Mouse (Mus musculus) ovary, postnatal 36 days (tissue): Measurements from ENCODE around the gene Rimklb.
A peak's percentile ranks its signal among the peaks of the same experiment; 100 is the strongest.
"Not testable (repeated sequence)": the region's sequence is repeated elsewhere in the genome, so short reads cannot be mapped to it uniquely, and the experiment has no call there.

Source experiments
- DNase-seq: peaks from one replicate; pipeline ENCODE4 v3.0.0; 2022; ENCODE audit warnings: low spot score, mixed read lengths

Gene Rimklb

DNA sequence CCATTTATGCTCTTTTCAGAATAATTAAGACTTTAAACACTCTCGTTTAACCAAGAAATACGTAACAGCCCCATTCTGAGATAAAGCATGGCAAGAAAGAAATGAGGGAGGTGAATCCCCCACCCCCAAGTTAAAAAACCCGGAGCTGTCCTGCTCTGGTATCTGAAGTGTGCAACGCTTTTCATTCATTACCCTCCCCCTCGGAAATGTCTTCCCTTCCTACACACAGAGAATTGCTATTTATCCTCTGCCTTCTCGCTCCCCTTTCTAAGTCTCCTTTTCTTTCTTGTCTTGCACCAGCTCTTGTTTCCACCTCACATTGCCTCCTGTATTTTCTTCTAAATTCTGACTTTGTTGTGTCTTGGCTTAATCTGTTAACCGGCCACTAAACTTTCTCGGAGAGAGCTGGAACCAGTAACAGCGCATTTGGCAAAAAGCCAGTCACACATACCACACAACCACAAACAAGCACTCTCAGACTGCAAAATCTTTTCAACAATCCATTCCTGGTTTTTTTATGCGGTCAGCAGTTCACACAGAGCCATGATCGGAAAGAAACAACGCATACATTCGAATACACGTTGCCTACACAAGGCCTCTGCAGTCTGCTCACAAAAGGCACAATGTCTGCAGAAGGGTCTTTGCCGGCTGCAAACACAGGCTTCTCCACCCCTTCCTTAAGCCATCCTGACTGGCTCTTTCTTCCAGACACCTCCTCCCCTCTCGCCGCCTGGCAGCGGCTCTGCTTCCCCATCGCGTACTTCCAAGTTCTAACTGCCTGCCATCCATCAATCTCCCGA is 3.3 kb downstream of the Rimklb start:
- peak; percentile 61 for DNase-seq

DNA sequence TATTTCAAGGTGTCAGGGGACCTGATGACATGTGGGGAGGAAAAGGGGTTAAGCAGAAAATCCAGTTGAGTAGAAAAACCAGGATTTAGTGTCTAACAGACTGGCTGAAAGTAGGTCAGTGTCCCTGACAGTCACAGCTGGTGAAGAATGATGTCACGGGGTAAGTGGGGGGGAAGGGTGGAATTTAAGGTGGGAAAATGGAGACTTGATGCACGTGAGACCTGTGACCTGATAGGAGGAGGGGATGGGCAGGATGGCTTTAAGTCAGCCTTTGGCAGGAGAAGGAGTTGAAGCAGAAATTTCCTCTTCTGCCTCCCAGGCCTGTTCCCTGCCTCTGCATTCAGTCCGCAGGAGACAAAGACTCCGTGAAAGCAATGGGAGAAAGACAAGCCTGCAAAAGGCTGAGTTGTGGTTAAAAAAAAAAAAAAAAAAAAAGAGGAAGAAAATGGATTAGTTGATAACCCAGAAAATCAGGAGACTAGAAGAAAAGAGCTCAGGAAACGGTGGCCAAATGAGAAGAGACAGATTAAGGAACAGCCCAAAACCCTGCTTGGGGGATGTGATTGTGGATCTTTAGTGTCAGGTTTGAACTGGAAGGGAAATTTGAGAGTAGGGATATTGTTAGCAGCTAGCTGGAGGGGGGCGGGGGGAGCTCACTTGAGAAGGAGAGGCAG is 4.6 kb downstream of the Rimklb start:
- DNase-seq, result no peak

DNA sequence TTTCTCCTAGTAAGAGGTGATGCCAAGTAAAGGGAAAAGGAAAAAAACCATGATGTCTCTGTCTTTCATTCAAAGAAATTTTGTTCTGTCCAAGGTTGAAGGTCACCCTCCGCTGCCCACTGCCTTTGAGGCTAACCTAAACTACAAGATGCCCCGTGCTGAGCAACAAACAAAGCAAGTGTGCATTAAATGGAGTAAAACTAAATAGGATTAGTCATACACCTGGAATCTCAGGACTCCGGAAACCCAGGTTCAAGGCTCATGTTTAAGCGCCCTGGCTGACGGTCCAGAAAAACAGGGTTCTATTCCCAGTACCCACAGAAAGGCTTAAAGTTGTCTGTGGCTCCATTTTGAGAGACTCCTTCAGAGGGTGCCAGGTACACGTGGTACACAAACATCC is 6.1 kb downstream of the Rimklb start:
- DNase-seq, result no peak

DNA sequence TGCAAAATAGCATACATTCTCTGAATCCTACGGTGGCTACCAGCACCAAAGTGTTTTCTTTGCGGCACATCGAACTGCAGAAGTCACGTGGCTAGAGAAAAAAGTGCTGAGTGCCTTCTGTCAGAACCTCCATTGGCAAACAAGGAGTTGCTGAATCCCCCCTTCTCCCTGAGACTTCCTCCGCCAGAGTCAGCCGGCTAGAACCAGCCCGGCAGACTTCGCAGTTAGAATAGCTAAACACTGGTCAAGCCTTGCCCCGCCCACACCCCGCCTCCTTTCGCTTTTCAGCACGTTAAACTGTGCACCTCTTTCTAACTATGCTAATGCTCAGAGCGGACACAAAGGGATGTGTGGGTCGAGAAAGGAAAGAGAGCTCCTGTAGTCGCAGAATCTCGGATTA is 7.0 kb downstream of the Rimklb start:
- peak; percentile 85 for DNase-seq

DNA sequence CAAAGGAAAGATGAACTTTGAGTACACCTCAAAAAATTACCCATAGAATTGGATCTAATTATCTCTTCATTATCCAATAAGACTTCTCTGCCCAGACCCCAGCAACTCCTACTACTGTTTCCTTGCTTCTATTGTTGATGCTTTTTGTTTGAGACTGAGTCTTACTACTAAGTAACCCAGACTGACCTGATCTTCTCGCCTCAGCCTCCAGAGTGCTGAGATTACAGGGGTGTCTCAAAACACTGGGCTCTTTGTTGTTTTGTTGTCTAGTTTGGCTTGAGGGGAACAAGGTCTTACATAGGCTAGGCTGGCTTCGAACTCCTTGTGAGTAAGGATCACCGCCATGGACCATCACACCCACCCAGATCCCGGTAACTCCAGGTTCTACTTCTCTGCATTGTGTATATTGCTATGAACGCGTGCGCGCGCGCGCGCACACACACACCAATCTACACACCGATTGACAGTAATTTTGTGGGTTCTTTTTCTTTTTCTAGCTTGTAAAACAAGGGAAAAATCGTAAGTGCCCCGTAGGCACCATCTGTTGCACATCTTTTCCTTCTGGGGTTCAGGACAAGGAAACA is 7.5 kb downstream of the Rimklb start:
- DNase-seq, result no peak

DNA sequence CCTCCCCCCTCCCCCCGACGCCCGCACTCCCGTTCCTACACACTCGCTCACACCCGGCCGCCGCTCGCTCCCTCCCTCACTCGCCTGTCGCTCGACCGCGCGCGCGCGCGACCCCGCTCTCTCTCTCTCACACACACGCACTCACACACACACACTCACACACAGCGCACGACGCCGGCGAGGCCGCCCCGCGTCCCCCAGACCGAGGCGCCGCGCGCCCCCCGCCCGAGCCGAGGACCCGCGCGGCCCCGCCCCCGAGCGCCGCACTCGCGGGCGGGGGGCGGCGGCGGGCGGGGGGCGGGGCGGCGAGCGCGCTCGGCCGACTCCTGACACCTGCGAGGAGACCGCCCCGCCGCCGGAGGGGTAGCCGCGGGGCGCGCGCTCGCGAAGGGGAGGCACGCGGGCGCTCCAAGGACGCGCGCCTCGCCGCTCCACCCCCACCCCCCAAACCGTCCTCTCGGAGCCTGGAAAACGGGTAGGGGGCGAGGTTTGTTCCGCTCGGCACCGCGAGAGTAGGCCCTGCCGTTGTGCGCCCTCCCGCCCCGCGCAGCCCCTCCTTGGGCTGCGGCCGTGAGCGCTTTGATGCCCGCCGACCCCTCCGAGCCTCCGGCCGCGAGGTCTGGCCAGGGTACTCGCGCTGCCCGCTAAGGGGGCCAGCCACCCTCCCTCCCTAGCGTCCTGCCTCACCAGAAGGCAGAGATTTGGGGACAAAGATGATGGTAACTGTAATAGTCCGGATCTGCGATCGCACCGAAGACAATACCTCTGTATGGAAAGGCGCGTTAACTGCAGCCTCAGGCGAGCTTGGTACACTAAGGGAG is 12.1 kb downstream of the Rimklb start:
- DNase-seq, result peak; percentile 57

DNA sequence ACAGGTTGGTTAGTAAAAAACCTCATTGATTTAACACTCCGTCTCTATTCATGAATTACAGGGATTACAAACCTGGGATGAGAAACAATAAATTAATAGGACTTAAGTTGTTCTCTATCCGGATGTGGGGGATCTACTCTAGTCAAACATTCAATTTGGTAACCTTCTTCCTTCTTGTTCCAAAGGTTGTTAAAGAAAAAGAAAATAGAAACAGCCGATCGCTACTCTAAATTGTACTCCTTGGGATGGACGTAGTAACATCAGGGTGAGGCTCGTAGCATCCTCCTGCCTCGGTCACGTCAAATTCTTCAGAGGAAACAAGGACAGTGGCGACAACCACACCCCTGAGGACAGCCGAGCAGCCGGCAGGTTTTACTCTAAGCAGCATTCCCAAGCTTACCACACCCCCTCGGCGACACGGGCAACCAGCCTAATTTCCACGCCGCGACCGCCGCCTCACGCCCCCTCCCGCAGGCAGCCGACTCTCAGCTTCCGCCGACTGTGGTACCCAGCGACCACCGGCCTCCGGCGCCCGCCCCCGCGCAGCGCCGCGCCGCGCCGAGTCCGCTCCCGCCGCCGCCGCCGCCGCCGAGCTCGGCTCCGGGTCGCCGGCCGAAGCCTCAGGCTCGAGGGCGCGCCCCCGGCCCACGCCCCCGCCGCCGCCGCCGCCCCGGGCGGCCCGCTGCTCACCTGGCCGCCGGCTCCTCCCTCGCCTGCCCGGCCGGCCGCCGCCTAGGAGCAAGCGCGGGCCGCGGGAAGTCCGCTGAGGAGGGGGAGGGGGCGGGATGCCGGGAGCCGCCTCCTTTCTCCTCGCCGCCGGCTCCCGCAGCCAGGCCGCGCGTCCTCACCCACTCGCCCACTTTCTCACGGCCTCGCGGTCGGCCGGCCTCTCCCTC is 12.9 kb downstream of the Rimklb start:
- peak; percentile 27 for DNase-seq

DNA sequence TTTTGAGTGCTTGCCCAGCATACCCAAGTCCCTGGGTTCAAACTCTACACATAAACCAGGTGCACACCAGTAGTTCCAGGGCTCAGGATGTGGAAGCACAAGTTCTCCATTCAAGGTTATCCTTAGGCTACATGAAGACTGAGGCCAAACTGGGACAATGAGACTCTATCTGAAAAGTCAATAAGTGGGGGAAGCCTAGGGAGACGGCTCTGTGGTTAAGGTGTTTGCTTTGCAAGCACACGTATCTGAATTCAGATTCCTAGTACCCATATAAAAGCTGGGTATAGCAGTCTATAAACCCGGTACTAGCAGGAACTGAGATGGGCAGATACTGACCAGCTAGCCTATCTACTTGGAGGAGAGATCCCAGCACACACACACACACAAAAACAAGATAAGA is 20.5 kb downstream of the Rimklb start:
- no peak for DNase-seq

DNA sequence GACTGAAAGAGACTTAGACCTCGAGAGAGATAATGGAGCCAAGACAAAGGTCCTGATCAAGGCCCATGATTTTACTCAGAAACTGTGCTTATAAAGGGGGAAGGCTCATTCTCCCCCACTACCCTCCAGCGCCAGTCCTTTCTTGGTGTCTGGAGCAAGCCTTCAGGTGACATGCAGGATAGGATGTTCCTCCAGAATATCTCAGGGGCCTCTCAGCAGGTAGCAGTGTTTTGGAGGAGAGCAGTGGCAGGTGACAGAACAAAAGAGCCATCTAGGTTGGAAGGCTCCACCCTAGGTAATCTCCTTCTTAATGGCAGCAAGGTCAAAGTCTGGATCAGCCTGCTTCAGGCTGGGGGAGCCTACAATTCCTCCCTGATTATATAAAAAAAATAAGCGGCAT is 27.1 kb downstream of the Rimklb start:
- DNase-seq, result not testable (repeated sequence)

DNA sequence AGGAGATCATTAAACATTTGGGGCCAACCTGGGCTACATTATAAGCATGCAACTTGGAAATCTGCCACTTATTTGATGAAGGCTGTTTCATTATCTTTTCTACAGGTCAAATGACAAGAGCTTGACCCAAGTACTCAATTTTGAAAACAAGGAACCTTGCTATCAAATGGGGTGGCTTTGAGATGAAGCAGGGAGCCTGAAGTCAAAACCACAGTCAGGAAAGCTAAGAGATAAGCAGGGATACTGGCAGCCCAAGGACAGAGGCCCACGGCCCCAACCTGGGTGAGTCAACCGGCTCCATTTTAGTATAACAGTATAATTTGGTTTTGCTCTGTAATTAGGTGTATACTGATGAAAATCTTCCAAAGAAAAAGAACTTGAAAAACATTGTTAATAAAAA is 28.3 kb downstream of the Rimklb start:
- DNase-seq, result no peak

DNA sequence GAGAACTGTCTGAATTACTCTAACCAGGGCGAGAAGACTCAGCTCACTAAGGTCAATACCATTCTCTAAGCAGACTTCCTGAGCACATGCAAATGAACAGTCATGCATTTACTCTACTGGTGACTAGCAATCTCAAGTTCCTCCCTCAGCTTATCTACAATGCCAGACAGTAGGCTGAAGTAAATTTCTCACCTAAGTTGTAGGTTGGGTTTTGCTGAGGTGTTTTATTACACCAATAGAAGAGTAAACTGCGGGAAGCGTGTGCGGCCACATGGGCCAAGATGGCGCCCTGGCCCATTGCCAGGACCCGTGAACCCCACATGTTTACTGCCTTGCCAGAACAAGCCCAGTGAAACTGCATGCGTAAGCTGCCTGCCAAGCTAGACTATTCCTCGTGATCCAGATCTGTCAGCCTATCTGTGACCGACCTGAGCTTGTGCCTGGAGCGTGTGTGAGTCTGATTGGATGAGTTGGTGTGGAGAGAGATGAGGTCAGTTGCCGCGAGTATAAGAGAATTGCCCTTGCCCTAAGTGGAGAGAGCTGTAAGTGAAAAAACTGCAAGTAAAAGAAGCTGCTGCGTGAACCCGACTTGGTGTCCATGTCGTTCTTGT is 29.4 kb downstream of the Rimklb start:
- no peak for DNase-seq

DNA sequence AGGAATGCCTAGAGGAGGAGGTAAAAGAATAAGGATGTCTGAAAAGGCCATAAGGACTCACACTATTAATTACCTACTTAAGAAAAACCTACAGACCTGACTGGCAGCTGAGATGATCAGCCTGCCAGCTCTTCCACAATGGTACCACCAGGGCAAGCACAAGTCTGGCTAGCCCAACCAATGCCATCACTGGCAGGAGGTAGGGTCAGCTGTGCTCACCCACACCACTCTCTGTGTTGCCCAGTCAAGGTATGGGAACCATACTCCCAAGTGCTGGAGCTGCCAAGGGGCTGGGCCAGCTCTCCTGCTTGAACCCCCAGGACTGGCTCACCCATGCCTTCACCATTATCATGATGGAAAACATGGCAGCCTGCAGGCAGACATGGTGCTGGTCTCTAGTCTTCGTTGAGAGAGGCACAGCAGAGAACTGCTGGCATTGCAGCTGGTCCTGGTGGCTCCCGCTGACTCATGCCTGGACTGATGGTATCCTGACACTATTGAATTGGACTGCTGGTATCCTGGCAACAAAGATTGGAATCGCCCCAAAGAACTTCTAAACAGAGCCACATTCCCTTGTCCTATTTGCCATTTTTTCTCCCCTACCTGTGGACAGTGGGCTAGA is 32.4 kb downstream of the Rimklb start:
- DNase-seq, result no peak

DNA sequence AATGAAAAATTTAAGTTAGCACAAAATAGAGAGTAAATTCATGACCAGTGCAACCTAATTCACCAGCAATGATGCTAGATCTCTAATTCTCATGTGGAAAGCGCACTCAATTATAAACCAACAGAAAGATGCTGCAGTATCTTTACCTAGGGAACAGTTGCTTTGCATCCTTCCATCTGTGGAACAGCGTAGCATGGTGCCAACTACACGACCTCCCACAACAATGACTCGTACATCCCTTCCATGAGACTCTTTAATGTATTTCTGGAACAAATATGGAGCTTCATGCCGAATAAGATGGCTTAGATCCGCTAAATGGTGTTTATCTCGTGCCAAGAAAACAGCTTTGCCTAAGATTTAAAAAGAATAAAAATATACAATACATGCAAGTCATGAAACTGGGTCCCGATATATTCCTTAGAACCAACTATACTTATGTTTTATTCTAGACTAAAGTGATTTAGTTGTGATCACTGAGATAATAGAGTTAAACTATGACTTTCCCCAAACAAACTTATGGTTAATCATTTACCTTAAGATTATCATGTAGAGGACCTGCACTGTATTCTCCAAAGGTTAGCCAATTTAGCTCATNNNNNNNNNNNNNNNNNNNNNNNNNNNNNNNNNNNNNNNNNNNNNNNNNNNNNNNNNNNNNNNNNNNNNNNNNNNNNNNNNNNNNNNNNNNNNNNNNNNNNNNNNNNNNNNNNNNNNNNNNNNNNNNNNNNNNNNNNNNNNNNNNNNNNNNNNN is 39.4 kb downstream of the Rimklb start:
- DNase-seq, result no peak

DNA sequence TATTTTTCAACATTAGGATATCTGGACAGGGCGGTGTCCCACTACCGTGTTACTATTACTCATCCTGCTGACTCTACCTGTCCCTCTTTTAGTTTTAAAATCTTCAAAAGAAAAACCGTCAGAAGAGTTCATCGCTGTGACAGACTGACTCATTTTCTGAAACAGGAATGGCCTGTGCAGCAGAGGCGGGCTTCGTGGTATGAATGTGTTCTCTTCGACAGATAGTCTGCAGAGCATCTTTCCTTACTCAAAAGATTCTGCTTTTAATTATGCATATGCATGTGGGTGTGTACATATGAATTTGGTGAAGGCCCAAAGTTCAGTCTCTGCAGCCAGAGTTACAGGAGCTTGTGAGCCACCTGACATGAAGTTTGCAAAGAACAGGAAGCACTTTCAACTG is 50.7 kb downstream of the Rimklb start:
- no peak for DNase-seq

DNA sequence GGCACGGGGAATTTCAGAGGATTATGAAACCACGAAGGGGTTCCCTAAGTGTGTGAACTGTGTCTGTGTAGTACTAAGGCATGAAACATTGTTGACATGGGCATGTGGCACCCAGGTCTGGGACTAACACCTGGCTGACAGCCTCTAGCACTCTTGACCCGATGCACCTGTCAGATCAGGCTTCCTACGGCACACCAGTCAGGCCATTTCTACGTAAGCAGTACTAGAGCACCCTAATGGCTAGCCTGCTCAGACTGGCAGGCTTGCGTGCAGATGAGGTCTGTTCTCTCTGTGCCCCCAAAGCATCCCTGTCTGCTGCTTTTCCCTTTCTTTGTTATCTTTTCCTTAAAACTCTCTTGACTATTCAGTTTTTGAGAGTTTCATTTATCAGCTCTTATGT is 53.3 kb downstream of the Rimklb start:
- no peak for DNase-seq

DNA sequence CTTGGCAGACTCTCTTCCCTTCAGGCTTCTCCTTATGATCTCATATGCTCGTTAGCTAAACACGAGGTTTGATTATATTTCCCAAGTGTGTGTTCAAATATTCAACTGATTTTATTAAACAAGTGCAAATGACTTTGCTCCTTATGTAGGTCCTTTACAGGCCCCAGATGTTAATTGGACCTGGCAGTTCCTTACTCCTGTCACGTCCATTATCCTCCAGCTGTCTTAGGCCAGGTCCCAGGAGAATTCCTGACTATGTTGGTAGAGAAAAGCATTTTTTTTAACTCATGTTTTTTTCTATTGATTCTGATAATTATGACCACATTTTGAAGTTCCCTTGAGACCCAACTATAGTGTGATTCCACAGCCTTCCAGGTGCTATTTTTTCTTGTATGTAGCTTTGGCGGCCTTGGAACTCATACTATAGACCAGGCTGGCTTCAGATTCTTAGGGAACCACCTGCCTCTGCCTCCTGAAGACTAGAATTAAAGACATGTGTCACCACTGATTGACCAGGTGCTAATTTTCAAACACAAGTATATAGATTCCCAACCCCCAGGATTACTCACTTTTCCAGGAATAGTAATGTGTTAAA is 57.8 kb downstream of the Rimklb start:
- no peak for DNase-seq

DNA sequence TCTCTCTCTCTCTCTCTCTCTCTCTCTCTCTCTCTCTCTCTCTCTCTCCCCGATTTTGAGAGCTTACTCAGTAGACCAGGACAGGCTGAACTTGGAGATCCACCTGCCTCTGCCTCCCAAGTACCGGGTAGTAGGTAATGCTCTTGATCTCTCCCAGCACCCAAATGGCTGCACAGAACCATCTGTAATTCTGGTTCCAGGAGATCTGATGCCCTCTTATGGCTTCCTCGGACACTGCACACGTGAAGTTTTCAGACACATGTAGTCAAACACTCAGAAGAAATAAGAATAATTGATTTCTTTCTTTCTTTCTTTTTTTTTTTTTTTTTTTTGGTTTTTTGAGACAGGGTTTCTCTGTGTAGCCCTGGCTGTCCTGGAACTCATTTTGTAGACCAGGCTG is 59.3 kb downstream of the Rimklb start:
- no peak for DNase-seq

DNA sequence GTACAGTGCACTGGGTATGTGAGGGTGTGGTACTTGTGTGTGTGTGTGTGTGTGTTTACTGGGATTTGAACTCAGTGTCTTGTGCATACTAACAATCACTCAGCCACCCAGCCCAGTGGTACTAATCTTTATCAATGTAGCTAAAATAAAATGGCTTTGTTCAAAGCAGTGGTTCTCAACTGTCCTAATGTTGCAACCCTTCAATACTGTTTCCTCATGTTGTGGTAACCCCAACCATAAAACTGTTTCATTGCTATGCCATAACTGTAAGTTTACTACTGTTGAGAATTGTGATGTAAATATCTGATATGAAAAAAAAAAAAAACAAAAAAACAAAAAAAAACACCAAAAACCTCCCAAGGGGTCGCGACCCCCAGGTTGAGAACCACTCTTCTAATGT is 63.3 kb downstream of the Rimklb start:
- DNase-seq, result no peak

DNA sequence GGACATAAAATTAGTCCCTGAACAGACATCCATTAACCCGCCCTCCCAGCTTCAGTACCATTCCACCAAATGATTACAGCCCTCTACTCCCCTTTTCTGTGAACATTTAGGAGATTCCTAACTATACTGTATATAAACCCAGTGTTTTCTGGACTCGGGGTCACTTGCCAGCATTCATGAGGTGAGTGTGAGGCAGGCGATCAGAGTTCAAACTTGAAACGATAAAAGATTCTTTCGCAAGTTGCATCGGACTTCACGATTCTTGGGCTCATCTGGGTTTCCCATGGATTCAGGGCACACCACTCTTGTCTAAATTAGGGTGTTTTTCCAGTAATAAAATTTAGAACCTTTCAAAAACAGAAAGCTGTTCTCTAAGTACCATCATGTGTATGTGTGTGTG is 71.1 kb downstream of the Rimklb start:
- DNase-seq, result no peak
